Mouse (Mus musculus) neural tube, embryonic 11.5 days (tissue): Measurements from ENCODE around the gene Neu3. TPM values are rescaled to one million over a fixed set of nuclear protein-coding genes. Genes with fewer than 3 reads are reported as not detected.
"Not testable (repeated sequence)": the region's sequence is repeated elsewhere in the genome, so short reads cannot be mapped to it uniquely, and the experiment has no call there.

Source experiments
- ATAC-seq: fragments of 200-750 bp; cut with Nextera tagmentation; 2 replicates; pipeline ENCODE4 v1.8.0; 2017; ENCODE audit warnings: moderate number of reproducible peaks, mild to moderate bottlenecking, moderate TSS enrichment, moderate library complexity; ENCODE audit not compliant: insufficient read depth, low FRiP score, low TSS enrichment
- DNase-seq: peaks from one replicate; pipeline ENCODE4 v3.0.0-alpha.2; 2015; ENCODE audit warnings: low spot score
- H3K27ac ChIP-seq: fragments of 300-500 bp; sonication (generic); 2 replicates; pipeline ENCODE4 v1.5.1; 2014; ENCODE audit warnings: low read depth, mild to moderate bottlenecking, low read length
- H3K27me3 ChIP-seq: fragments of 300-500 bp; sonication (generic); 2 replicates; pipeline ENCODE4 v1.6.1; 2014; ENCODE audit warnings: mild to moderate bottlenecking, low read length, mixed read lengths; ENCODE audit not compliant: control insufficient read depth, insufficient read depth
- H3K36me3 ChIP-seq: fragments of 300-500 bp; sonication (generic); 2 replicates; pipeline ENCODE4 v1.6.1; 2014; ENCODE audit warnings: mild to moderate bottlenecking, low read length, moderate library complexity, mixed read lengths; ENCODE audit not compliant: control insufficient read depth, insufficient read depth
- H3K4me1 ChIP-seq: fragments of 300-500 bp; sonication (generic); 2 replicates; pipeline ENCODE4 v1.6.1; 2014; ENCODE audit warnings: low read length, mixed read lengths; ENCODE audit not compliant: control insufficient read depth, insufficient read depth
- H3K4me2 ChIP-seq: fragments of 300-500 bp; sonication (generic); 2 replicates; pipeline ENCODE4 v1.6.1; 2014; ENCODE audit warnings: low read depth, mild to moderate bottlenecking, moderate library complexity
- H3K4me3 ChIP-seq: fragments of 300-500 bp; sonication (generic); 2 replicates; pipeline ENCODE4 v1.5.1; 2014; ENCODE audit warnings: low read depth, low read length
- H3K9ac ChIP-seq: fragments of 300-500 bp; sonication (generic); 2 replicates; pipeline ENCODE4 v1.6.1; 2014; ENCODE audit warnings: mild to moderate bottlenecking, low read length
- H3K9me3 ChIP-seq: fragments of 300-500 bp; sonication (generic); 2 replicates; pipeline ENCODE4 v1.6.1; 2016; ENCODE audit warnings: low read length; ENCODE audit not compliant: control insufficient read depth
- WGBS: fragments of 180-500 bp; shearing (Covaris S2); extraction: QIAGEN DNeasy Blood & Tissue Kit; methylation state at CpG from one replicate; pipeline ENCODE4 v1.1.7; 2014; 5-methylcytosine and 5-hydroxymethylcytosine counted together
- polyA plus RNA-seq: library from polyadenylated mRNA; unstranded; fragments of >200 nt; fragmentation: Nextera tagmentation; extraction: Ambion mirVana; gene quantifications from 2 replicates; pipeline ENCODE4 v1.2.1, GENCODE M21; 2014

Neu3 gene
- polyA plus RNA-seq, 1 experiment from 2014 or later: 2.0 TPM

DNA sequence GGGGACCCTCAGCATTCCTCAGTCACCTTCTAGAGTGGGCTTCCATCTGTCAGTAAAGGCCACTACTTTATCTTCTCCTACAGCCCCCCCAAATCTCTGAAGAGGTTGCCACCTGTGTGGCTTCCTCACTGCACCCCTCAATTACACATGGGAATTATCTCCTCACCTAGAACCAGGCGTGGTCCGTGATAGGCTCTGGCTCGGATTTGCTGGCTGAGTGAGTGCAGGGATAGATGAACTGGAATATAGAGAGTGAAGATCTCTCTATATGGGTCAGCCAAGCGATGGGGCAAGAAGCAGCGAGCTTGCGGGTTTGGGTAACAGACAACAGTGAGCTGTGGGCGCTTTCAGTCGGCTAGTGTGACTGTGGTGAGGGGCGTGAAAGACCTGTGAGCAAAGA lies 2.7 kb downstream of the Neu3 start:
- Histone ChIP-seq H3K4me3 (no peak overlapping the region), H3K27ac (no peak overlapping the region), H3K4me1 (no peaks in the 10 kb centered on the region), H3K9me3 (no peaks in the 10 kb centered on the region), H3K27me3 (no peaks in the 10 kb centered on the region), H3K4me2 (no peak overlapping the region), H3K36me3 (no peaks in the 10 kb centered on the region), H3K9ac (no peak overlapping the region)
- DNase-seq: no peak
- WGBS: 87% methylated on average over 9 of the region's 9 CpGs
- ATAC-seq: no peak

DNA sequence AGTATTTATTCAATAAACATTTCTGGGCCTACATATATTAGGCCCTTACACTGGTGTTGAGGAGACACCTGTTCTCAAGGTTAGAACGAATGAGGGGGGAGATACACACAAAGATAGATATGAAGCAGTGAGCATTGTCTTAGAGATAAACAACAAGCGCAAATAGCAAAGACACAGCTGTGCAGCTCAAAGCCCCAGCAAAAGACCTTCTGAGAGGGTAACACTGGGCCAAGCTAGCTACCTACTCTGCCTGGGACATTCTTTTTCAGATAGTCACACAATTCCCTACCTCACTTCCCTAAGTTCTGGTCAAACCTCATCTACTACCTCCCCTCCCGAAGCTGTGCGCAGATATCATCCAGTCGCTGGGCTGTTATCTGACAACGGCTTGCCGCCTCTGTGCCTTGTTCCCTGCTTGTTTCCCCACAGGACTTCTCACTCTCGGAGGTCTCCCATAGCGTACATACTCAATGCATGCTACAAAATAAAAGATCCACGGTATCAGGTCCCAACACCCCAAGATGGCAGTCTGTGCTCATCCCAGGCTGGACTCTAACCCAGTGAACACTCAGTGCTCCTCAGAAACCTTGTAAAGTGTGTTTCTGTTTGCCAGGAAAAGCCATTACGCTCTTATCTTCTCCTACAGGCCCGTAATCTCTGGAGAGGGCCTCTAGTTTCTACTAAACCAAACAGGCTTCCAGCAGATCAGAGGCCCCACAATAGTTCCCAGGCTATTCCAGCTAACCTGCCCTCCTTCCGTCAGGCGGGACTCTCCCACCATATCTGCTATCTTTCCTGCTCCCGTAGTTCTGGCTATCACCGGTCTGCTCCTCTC lies 3.4 kb downstream of the Neu3 start:
- Histone ChIP-seq H3K27ac (no peak overlapping the region), H3K4me1 (no peaks in the 10 kb centered on the region), H3K9ac (no peak overlapping the region), H3K4me3 (no peak overlapping the region), H3K4me2 (no peak overlapping the region), H3K27me3 (no peaks in the 10 kb centered on the region), H3K36me3 (no peaks in the 10 kb centered on the region), H3K9me3 (no peaks in the 10 kb centered on the region)
- WGBS: 85% methylated on average over 16 of the region's 16 CpGs
- no peak for ATAC-seq
- no peak for DNase-seq

DNA sequence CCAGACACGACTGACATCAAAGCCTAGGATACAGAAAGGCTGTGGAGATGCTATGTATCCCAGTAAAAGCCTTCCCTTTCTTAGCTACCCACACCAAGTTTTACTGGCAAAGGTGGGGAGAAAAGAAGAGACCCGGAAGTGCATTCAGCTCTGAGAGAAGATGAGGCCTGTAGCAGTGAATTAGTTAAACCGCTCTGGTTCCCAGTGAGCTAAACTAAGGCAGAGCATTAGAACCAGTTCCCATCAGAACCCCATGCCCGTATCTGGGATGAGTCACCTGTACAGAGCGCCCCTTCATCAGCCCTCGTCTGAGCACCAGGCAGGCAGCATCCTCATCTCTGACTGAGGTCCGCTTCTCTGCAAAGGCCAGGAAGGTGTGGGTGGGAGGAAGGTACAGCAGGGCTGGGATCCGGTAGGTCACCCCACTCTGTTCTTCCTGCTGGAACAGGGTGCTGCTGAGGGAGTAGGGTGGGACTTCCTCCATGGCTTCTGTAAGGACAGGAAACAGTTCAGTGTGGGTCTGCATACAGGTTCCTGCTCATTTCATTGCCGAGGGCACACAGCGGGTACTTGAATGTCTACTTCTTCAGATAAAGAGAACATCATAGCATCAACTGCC lies 5.1 kb downstream of the Neu3 start:
- no peak overlapping the region for H3K4me2 ChIP-seq

DNA sequence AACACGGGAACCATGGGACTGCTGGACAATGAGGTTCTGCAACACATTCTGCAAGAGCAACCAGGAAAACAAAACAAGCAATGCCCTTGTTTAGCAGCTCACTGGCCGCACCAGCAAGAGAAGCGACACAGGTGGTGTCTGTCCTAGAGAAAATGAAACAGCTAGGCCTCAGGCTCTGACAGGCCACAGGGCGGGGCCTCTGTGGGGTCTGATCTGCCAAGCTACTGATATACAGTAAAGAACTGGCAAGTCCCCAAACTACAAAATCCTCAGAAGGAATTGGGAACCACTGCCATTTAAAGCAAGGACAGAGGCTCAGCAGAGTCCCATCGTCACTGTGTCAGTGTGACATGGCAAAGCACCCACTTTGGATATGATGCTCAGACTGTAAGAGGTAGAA lies 5.8 kb downstream of the Neu3 start:
- H3K9me3 ChIP-seq: no peaks in the 10 kb centered on the region
- H3K27ac ChIP-seq: no peak overlapping the region
- no peak overlapping the region; the same call in 1 of the 2 replicates for H3K9ac ChIP-seq
- H3K4me1 ChIP-seq: no peaks in the 10 kb centered on the region
- H3K4me2 ChIP-seq: no peak overlapping the region
- no peak for DNase-seq
- ATAC-seq: no peak
- WGBS: 86% methylated on average over 5 of the region's 5 CpGs
- H3K4me3 ChIP-seq: no peak overlapping the region
- no peaks in the 10 kb centered on the region for H3K27me3 ChIP-seq
- no peaks in the 10 kb centered on the region for H3K36me3 ChIP-seq

More for the DNA sequence above, 5.1 kb downstream of the Neu3 start:
- ATAC-seq: no peak
- DNase-seq: no peak
- H3K9me3 ChIP-seq: no peaks in the 10 kb centered on the region
- no peak overlapping the region for H3K4me3 ChIP-seq
- WGBS: 88% methylated on average over 10 of the region's 10 CpGs
- no peaks in the 10 kb centered on the region for H3K27me3 ChIP-seq
- H3K4me1 ChIP-seq: no peaks in the 10 kb centered on the region
- no peak overlapping the region for H3K27ac ChIP-seq
- H3K9ac ChIP-seq: no peak overlapping the region
- H3K36me3 ChIP-seq: no peaks in the 10 kb centered on the region

DNA sequence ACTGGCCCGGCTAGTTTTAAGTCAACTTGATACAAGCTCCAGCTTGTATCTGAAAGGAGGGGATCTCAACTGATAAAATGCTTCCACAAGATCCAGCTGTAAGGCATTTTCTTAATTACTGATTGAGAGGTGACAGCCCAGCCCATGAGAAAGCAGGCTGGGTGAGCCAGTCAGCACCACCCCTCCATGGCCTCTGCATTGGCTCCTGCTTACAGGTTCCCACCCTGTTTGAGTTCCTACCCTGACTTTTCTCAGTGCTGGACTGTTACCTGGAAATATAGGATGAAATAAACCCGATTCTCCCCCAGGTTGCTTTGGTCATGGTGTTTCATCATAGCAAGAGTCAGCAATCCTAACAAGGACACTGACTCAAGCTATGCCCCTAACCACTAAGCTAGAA lies 6.3 kb downstream of the Neu3 start:
- H3K9me3 ChIP-seq: no peaks in the 10 kb centered on the region
- no peaks in the 10 kb centered on the region for H3K4me1 ChIP-seq
- H3K9ac ChIP-seq: no peak overlapping the region
- H3K27ac ChIP-seq: no peak overlapping the region
- H3K36me3 ChIP-seq: no peaks in the 10 kb centered on the region
- DNase-seq (no peak), ATAC-seq (no peak)
- H3K27me3 ChIP-seq: no peaks in the 10 kb centered on the region
- no peak overlapping the region for H3K4me3 ChIP-seq
- H3K4me2 ChIP-seq: no peak overlapping the region
- 81% methylated on average over 2 of the region's 2 CpGs for WGBS

DNA sequence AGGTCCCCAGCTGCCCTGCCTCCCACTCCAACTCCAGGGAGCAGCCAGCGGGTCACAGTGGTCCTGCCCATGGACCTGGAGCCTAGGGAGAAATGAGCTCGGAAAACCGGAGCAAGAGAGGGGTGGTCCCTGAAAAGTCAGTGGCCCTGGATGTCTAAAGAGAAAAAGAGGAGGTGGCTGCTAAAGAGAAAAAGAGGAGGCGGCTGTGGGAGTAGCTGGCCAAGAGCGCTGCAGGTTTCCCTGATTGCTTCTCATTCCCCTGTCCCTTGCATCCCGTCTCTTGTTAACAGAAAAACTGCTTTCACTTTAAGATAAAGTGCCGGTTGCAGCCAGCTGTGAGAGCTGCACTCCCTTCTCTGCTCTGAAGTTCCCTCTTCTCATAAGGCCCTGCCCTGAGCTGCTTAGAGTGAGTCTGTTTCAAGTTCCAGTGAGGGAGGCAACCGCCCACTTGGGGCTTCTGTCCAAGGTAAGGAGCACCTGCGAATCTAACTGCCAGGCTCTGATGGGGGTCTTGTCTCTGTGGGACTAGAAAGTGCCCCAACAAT lies 10.0 kb downstream of the Neu3 start:
- not testable (repeated sequence) for H3K27me3 ChIP-seq, H3K4me3 ChIP-seq, H3K9me3 ChIP-seq, H3K4me1 ChIP-seq, H3K27ac ChIP-seq, ATAC-seq, H3K36me3 ChIP-seq, H3K9ac ChIP-seq, DNase-seq, H3K4me2 ChIP-seq
- 26% methylated on average over 9 of the region's 9 CpGs for WGBS

DNA sequence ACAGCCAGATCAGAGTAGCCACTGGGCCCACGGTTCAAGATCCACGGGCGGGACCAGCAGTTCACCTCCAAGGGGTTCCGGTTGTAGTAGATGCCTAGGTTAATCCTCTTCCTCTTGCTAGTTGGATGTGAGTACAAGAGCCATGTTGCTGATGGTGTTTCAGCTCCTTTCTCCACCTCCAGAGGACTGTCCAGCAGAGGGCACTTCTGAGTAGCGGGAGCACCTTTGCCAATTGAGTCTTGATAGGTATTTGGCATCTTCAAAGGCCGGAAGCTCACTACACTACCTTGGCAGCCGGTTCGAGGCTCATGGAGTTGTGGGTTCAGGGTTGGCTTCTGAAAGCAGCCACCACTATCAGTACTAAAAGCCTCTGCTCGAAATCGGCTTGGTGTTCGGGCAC lies 14.8 kb downstream of the Neu3 start:
- H3K36me3 ChIP-seq: no peaks in the 10 kb centered on the region
- no peak overlapping the region for H3K9ac ChIP-seq
- H3K4me1 ChIP-seq: no peaks in the 10 kb centered on the region
- no peaks in the 10 kb centered on the region for H3K9me3 ChIP-seq
- no peaks in the 10 kb centered on the region for H3K27me3 ChIP-seq
- H3K4me3 ChIP-seq: no peak overlapping the region
- DNase-seq (no peak), ATAC-seq (no peak)
- H3K4me2 ChIP-seq: no peak overlapping the region
- WGBS: 87% methylated on average over 11 of the region's 11 CpGs
- H3K27ac ChIP-seq: no peak overlapping the region

DNA sequence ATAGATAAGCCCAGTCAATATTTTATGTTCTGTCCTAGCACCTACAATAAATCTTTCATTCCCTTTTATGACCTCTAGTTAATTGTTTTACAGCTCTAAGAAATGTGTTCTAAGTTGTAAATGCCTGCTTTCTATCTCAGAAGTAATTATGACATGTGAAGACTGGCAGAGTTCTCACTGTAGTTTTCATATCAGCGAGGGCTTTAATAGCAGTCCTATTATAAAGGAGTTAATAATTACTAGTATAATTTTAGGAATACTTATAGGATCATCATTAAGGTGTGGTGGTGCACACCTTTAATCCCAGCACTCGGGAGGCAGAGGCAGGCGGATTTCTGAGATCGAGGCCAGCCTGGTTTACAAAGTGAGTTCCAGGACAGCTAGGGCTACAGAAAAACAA lies 16.6 kb downstream of the Neu3 start:
- Histone ChIP-seq H3K4me2 (no peak overlapping the region), H3K9me3 (no peaks in the 10 kb centered on the region), H3K36me3 (no peaks in the 10 kb centered on the region), H3K9ac (no peak overlapping the region), H3K4me3 (no peak overlapping the region), H3K4me1 (no peaks in the 10 kb centered on the region), H3K27ac (no peak overlapping the region), H3K27me3 (no peaks in the 10 kb centered on the region)
- DNase-seq: no peak
- no peak for ATAC-seq
- WGBS: 89% methylated on average over 4 of the region's 4 CpGs

DNA sequence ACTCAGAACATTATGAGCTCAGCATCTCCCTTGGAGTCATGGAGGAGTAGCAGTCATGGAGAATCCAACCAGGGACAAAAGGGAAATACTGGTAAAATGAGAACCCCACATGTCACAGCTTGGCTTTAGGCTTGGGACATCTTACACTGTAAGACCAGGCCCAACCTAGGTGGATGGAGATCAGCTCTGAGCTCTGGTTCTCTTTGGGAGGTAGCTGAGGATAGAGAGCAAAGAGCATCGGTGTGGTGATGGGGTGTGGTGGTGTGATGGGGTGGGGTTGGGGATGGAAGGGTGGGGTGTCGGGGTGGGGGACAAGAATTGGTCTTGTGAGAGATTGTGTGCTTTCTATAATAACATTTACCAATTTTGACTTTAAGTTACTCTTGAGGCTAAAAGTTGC lies 17.4 kb downstream of the Neu3 start:
- no peak overlapping the region for H3K27ac ChIP-seq
- no peaks in the 10 kb centered on the region for H3K36me3 ChIP-seq
- ATAC-seq (no peak), DNase-seq (no peak)
- no peak overlapping the region for H3K4me3 ChIP-seq
- no peaks in the 10 kb centered on the region for H3K9me3 ChIP-seq
- no peaks in the 10 kb centered on the region for H3K27me3 ChIP-seq
- no peak overlapping the region for H3K9ac ChIP-seq
- no peak overlapping the region for H3K4me2 ChIP-seq
- 92% methylated on average over 2 of the region's 2 CpGs for WGBS
- no peaks in the 10 kb centered on the region for H3K4me1 ChIP-seq
